Mouse (Mus musculus) spleen, adult 2 months (tissue): ENCODE data around the gene AC134908.4.

Experiments used
- CTCF ChIP-seq: fragments of 200-500 bp; IDR thresholded peaks from 2 replicates; pipeline ENCODE4 v1.5.1; 2011; ENCODE audit warnings: mild to moderate bottlenecking, inconsistent platforms; ENCODE audit not compliant: insufficient read depth, insufficient read length, insufficient replicate concordance; ENCODE audit errors: extremely low read depth
- POLR2A ChIP-seq: fragments of 200-500 bp; IDR thresholded peaks from 2 replicates; pipeline ENCODE4 v1.6.1; 2011; ENCODE audit warnings: low read depth, low read length, inconsistent platforms

GRCm38 (mm10) chr17:25761561-25761970, 33.9 kb downstream of the AC134908.4 start:
- TF ChIP-seq CTCF (no peak), POLR2A (no peak)
